Mouse (Mus musculus): Measurements from ENCODE around the gene Slc23a2. TPM values are rescaled to one million over a fixed set of nuclear protein-coding genes. Genes with fewer than 3 reads are reported as not detected.
A peak's percentile ranks its signal among the peaks of the same experiment; 100 is the strongest.

The Slc23a2 gene
- polyA plus RNA-seq, 1 experiment from 2014 or later: 11.1 TPM

DNA sequence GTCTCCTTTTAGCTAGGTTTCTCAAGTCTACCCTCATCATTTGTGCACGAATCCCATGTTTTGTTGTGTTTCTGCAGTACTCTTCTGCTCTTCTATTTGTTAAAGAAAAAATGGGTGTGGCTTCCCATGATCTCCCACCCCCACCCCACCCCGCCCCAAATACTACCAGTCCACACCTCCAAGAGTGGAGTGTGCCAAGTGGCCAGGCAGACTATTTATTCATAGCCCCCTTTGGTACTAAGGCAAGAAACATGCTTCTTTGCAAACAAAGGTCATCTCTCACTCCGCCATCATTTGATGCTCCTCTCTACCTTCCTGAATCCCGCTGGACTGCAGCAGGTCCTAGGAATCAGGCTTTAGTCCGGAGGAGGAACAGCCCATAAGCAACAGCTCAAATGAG lies 116.8 kb downstream of the Slc23a2 start:
- Histone ChIP-seq H3K27me3 (ENCODE audit: control insufficient read depth, insufficient read depth, low read depth, low read length) (peaks cover 12% of the 10 kb centered on the region; the same call in 1 of the 2 replicates), H3K9me3 (ENCODE audit: control insufficient read depth, low read length) (no peaks in the 10 kb centered on the region), H3K4me1 (replicated peaks; ENCODE audit: control insufficient read depth, insufficient read depth, low read length) (peaks cover 17% of the 10 kb centered on the region), H3K27ac (ENCODE audit: low read length) (no peak overlapping the region), H3K36me3 (ENCODE audit: control insufficient read depth, insufficient read depth, low read length) (no peaks in the 10 kb centered on the region), H3K4me2 (ENCODE audit: low read depth, low read length) (peak overlapping the region; percentile 94), H3K9ac (ENCODE audit: low read length) (no peak overlapping the region; the same call in 1 of the 2 replicates), H3K4me3 (ENCODE audit: low read length) (peak overlapping the region; percentile 66)
- 47% methylated on average over 5 of the region's 5 CpGs for WGBS
- no peak for ATAC-seq (ENCODE audit: low read depth)

DNA sequence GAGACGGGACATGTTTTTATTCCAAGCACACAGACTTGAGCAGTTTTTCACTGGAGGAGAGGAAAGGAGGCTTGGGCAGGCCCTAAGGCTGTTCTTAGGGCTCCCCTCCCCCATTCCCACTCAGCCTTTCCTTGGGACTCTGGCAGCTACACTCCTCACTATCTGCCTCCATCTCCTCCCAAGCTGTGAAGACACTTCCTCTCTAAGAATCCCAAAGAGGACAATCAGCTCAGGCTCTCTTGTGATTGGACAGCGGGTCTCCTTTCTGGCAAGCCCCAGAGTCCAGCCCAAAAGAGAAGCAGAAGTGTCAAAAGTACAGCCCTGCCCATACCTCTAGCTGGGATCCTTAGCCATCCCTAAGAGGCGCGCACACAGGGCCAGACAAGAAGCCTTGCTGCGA lies 117.5 kb downstream of the Slc23a2 start:
- Histone ChIP-seq H3K4me1 (replicated peaks; ENCODE audit: control insufficient read depth, insufficient read depth, low read length) (peaks cover 18% of the 10 kb centered on the region), H3K4me2 (ENCODE audit: low read depth, low read length) (peak overlapping the region; percentile 94; the same call in 1 of the 2 replicates), H3K4me3 (ENCODE audit: low read length) (no peak overlapping the region), H3K27ac (ENCODE audit: low read length) (no peak overlapping the region), H3K27me3 (ENCODE audit: control insufficient read depth, insufficient read depth, low read depth, low read length) (peaks cover 12% of the 10 kb centered on the region; the same call in 1 of the 2 replicates), H3K9ac (ENCODE audit: low read length) (no peak overlapping the region), H3K36me3 (ENCODE audit: control insufficient read depth, insufficient read depth, low read length) (no peaks in the 10 kb centered on the region), H3K9me3 (ENCODE audit: control insufficient read depth, low read length) (no peaks in the 10 kb centered on the region)
- 57% methylated on average over 5 of the region's 5 CpGs for WGBS
- no peak for ATAC-seq (ENCODE audit: low read depth)

DNA sequence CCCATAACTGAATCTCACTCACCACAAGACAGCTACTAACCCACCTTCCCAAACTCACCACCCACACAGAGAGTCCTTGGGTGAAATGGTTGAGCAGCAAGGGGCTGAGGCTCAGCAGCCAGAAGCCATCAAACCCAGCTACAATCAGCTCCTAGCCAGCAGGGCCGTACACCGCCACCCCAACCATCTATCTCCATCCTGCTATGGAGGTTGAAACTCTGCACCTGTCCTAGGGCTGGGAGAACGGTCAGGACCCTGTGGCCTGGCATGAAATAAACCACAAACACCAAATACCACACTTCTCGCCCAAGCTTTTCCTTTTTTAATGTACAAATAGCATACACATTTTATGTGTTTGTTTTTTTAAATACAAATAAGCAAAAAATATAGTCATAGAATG lies 120.9 kb downstream of the Slc23a2 start:
- no peaks in the 10 kb centered on the region for H3K9me3 ChIP-seq (ENCODE audit: control insufficient read depth, low read length)
- no peak for ATAC-seq (ENCODE audit: low read depth)
- no peak overlapping the region for H3K4me3 ChIP-seq (ENCODE audit: low read length)
- H3K27me3 ChIP-seq (ENCODE audit: control insufficient read depth, insufficient read depth, low read depth, low read length): peaks cover 6% of the 10 kb centered on the region; the same call in 1 of the 2 replicates
- no peaks in the 10 kb centered on the region for H3K36me3 ChIP-seq (ENCODE audit: control insufficient read depth, insufficient read depth, low read length)
- H3K27ac ChIP-seq (ENCODE audit: low read length): no peak overlapping the region
- WGBS: 71% methylated on average over 4 of the region's 4 CpGs
- no peak overlapping the region for H3K9ac ChIP-seq (ENCODE audit: low read length)
- H3K4me2 ChIP-seq (ENCODE audit: low read depth, low read length): no peak overlapping the region
- H3K4me1 ChIP-seq (replicated peaks; ENCODE audit: control insufficient read depth, insufficient read depth, low read length): peaks cover 13% of the 10 kb centered on the region

DNA sequence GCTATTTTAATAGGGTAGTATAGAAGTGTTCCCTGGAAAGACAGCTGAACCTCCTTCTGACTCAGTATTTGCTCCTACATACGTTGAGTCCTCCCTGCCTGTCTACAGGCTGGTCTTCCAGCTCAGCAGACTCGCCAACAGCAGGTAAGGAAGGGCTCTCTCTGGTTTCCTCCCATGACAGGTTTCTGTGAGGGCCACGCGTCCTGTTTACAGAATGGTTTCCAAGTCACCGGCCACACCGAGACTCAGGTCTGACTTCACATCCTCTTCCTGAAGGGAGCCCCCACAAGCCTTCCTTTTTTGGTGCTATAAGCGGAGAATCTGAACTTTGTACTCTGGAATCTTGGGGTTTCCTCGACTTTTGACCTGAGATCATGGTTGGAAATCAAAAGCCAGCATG lies 122.3 kb downstream of the Slc23a2 start:
- H3K4me3 ChIP-seq (ENCODE audit: low read length): no peak overlapping the region
- H3K36me3 ChIP-seq (ENCODE audit: control insufficient read depth, insufficient read depth, low read length): no peaks in the 10 kb centered on the region
- 64% methylated on average over 8 of the region's 8 CpGs for WGBS
- no peak for ATAC-seq (ENCODE audit: low read depth)
- H3K4me1 ChIP-seq (replicated peaks; ENCODE audit: control insufficient read depth, insufficient read depth, low read length): peaks cover 11% of the 10 kb centered on the region
- H3K9ac ChIP-seq (ENCODE audit: low read length): no peak overlapping the region
- no peaks in the 10 kb centered on the region for H3K9me3 ChIP-seq (ENCODE audit: control insufficient read depth, low read length)
- peak overlapping the region; percentile 79 for H3K27ac ChIP-seq (ENCODE audit: low read length)
- H3K27me3 ChIP-seq (ENCODE audit: control insufficient read depth, insufficient read depth, low read depth, low read length): no peaks in the 10 kb centered on the region; the same call in 1 of the 2 replicates
- no peak overlapping the region for H3K4me2 ChIP-seq (ENCODE audit: low read depth, low read length)

DNA sequence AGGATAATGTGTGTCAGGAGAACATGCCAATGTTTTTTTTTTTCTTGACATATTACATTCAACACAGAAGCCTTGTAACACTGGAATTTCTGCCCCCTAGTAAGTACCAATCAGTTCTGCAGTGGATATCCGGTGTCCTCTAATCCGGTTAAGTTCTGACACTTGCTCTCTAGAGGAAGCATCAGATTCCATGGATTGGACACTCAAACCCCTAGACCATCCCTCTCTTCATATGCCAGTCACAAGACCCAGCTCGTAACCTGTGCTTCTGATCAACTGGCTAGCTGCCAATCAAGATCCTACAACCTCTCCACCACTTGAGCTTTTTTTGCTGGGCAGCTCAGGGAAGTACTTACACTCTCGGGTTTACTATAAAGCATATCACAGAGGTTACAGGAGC lies 123.3 kb downstream of the Slc23a2 start:
- Histone ChIP-seq H3K27ac (ENCODE audit: low read length) (peak overlapping the region; percentile 79), H3K36me3 (ENCODE audit: control insufficient read depth, insufficient read depth, low read length) (no peaks in the 10 kb centered on the region), H3K4me3 (ENCODE audit: low read length) (no peak overlapping the region), H3K9me3 (ENCODE audit: control insufficient read depth, low read length) (no peaks in the 10 kb centered on the region), H3K4me1 (replicated peaks; ENCODE audit: control insufficient read depth, insufficient read depth, low read length) (peaks cover 11% of the 10 kb centered on the region), H3K4me2 (ENCODE audit: low read depth, low read length) (no peak overlapping the region), H3K27me3 (ENCODE audit: control insufficient read depth, insufficient read depth, low read depth, low read length) (no peaks in the 10 kb centered on the region), H3K9ac (ENCODE audit: low read length) (no peak overlapping the region)
- whole genome bisulfite sequencing: 49% methylated on average over 4 of the region's 4 CpGs
- ATAC-seq (ENCODE audit: low read depth): no peak; the same call in 1 of the 2 replicates

DNA sequence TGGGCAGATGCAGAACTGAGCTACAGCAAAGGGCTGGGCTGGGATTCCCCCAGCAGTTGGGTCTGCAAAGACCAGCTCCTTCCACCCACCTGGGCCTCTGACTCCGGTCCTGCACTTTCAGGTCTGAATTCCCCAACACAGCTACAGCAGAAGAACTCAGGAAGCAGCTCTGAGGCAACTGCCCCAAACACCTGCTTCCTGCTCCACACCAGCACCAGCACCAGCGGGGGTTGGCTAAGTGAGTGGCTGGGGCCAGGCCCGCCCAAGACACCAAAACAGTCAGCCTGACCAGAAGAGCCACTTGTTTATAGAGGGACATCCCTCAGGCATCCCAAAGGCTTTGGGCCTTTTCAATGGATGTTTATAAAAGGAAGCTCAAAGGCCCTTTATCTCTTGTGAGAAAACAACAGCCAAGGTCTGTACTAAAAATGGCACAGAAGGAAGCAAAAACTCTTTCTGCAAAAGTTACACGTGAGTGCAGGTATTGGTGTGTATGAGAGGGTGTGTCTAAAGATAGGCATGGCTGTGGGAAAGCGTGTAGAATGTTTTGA lies 123.8 kb downstream of the Slc23a2 start:
- Histone ChIP-seq H3K4me1 (replicated peaks; ENCODE audit: control insufficient read depth, insufficient read depth, low read length) (peaks cover 11% of the 10 kb centered on the region), H3K4me3 (ENCODE audit: low read length) (no peak overlapping the region), H3K9ac (ENCODE audit: low read length) (no peak overlapping the region), H3K9me3 (ENCODE audit: control insufficient read depth, low read length) (no peaks in the 10 kb centered on the region), H3K27ac (ENCODE audit: low read length) (peak overlapping the region; percentile 83), H3K27me3 (ENCODE audit: control insufficient read depth, insufficient read depth, low read depth, low read length) (no peaks in the 10 kb centered on the region), H3K36me3 (ENCODE audit: control insufficient read depth, insufficient read depth, low read length) (no peaks in the 10 kb centered on the region), H3K4me2 (ENCODE audit: low read depth, low read length) (0 out of 2 replicates have a peak overlapping the region, but pooled peaks have one; percentile 7)
- 41% methylated on average over 5 of the region's 5 CpGs for WGBS
- ATAC-seq (ENCODE audit: low read depth): peak; percentile 76

DNA sequence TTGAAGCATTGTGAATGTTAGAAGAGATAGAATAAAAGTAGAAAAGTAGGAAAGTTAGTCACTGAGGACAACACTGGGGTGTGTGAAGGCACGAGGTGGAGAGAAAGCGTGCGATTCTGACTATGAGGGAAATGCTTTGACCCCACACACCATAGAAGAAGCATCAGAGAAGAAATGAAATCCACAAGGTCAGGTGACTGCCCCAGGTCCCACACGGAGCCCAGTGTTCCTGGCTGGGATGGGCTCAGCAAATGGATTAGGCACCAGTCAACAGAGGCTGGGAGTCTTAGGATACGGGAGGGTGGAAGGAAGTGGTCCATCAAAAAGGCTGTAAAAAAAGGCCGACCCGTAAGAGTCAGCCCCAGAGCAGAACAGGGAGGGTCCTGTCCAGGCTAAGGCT lies 124.5 kb downstream of the Slc23a2 start:
- Histone ChIP-seq H3K9me3 (ENCODE audit: control insufficient read depth, low read length) (no peaks in the 10 kb centered on the region), H3K4me2 (ENCODE audit: low read depth, low read length) (0 out of 2 replicates have a peak overlapping the region, but pooled peaks have one; percentile 7), H3K4me1 (replicated peaks; ENCODE audit: control insufficient read depth, insufficient read depth, low read length) (peaks cover 11% of the 10 kb centered on the region), H3K27ac (ENCODE audit: low read length) (peak overlapping the region; percentile 83), H3K4me3 (ENCODE audit: low read length) (no peak overlapping the region), H3K27me3 (ENCODE audit: control insufficient read depth, insufficient read depth, low read depth, low read length) (no peaks in the 10 kb centered on the region), H3K9ac (ENCODE audit: low read length) (no peak overlapping the region), H3K36me3 (ENCODE audit: control insufficient read depth, insufficient read depth, low read length) (no peaks in the 10 kb centered on the region)
- 63% methylated on average over 7 of the region's 7 CpGs for WGBS
- ATAC-seq (ENCODE audit: low read depth): peak; percentile 21; the same call in 1 of the 2 replicates

DNA sequence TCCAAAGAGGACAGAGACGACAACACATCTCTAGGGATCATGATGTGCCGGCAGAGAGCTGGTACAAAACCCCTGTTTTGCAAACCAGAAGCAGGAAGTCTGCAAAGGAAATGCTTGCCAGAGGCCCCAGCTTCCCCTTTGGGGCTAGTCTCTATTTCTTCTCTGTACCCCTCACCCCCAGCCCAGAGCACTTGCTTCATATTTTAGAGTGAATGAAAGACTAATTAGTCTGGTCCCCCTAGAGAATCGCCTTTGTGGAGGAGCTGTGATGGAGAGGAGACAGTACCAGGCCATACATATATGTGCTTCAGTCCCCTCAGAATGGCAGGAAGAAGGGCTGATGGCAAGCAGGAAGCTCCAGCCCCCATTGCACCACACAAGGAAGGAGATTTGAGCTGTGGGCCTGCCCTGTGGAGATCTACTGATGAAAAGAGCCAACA lies 125.5 kb downstream of the Slc23a2 start:
- WGBS: 50% methylated on average over 3 of the region's 3 CpGs
- H3K36me3 ChIP-seq (ENCODE audit: control insufficient read depth, insufficient read depth, low read length): no peaks in the 10 kb centered on the region
- no peak for ATAC-seq (ENCODE audit: low read depth)
- no peaks in the 10 kb centered on the region for H3K9me3 ChIP-seq (ENCODE audit: control insufficient read depth, low read length)
- no peak overlapping the region for H3K4me3 ChIP-seq (ENCODE audit: low read length)
- no peaks in the 10 kb centered on the region for H3K27me3 ChIP-seq (ENCODE audit: control insufficient read depth, insufficient read depth, low read depth, low read length)
- H3K4me1 ChIP-seq (replicated peaks; ENCODE audit: control insufficient read depth, insufficient read depth, low read length): peaks cover 11% of the 10 kb centered on the region
- H3K27ac ChIP-seq (ENCODE audit: low read length): peak overlapping the region; percentile 83
- no peak overlapping the region for H3K9ac ChIP-seq (ENCODE audit: low read length)
- H3K4me2 ChIP-seq (ENCODE audit: low read depth, low read length): no peak overlapping the region

DNA sequence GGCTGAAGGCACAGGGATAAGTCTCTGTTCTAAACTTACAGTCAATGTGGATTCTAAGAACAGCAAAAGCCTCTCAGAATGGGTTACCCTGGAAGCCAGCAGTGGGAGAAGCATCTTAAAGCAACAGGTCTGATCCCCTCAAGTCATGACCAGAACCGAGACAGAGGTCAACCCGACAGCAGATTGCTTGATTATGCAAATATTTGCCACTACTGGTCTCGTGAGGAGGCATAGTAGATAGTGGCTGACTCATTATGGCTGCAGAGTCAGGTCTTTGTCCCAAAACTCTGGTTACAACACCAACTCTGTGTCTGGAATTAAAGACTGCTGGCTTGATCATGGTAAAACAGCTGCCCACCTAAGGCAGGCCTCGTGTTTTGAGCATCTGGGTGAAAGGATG lies 126.8 kb downstream of the Slc23a2 start:
- Histone ChIP-seq H3K4me2 (ENCODE audit: low read depth, low read length) (no peak overlapping the region), H3K9ac (ENCODE audit: low read length) (no peak overlapping the region), H3K27ac (ENCODE audit: low read length) (no peak overlapping the region), H3K36me3 (ENCODE audit: control insufficient read depth, insufficient read depth, low read length) (no peaks in the 10 kb centered on the region), H3K4me3 (ENCODE audit: low read length) (no peak overlapping the region), H3K9me3 (ENCODE audit: control insufficient read depth, low read length) (no peaks in the 10 kb centered on the region), H3K4me1 (replicated peaks; ENCODE audit: control insufficient read depth, insufficient read depth, low read length) (peaks cover 11% of the 10 kb centered on the region), H3K27me3 (ENCODE audit: control insufficient read depth, insufficient read depth, low read depth, low read length) (no peaks in the 10 kb centered on the region)
- WGBS: 42% methylated on average over 4 of the region's 4 CpGs
- ATAC-seq (ENCODE audit: low read depth): no peak
